Mouse (Mus musculus) CH12.LX (cell line): ENCODE results near the gene Nav3. TPM values are rescaled to one million over a fixed set of nuclear protein-coding genes. Genes with fewer than 3 reads are reported as not detected.

Experiments
- DNase-seq: peaks from one replicate; pipeline ENCODE4 v3.0.0-alpha.2; 2013; ENCODE audit errors: extremely low read depth
- H3K27ac ChIP-seq: 2 replicates; pipeline ENCODE4 v1.5.1; 2012; ENCODE audit warnings: low read depth, mild to moderate bottlenecking, control low read depth, moderate library complexity; ENCODE audit not compliant: insufficient read depth
- H3K27me3 ChIP-seq: replicated peaks from 2 replicates; pipeline ENCODE3; 2012; ENCODE audit warnings: inconsistent platforms
- H3K36me3 ChIP-seq, 2 experiments: replicated peaks in 1 of 2; 2 replicates each; pipeline versions ENCODE3 to v1.6.1; 2012; ENCODE audit warnings: inconsistent platforms in 1 of 2, low read length in 1 of 2, mild to moderate bottlenecking in 1 of 2, mixed read lengths in 1 of 2, moderate library complexity in 1 of 2; ENCODE audit not compliant: control insufficient read depth in 1 of 2, insufficient read depth in 1 of 2
- H3K4me1 ChIP-seq, 2 experiments: 2 replicates each; pipeline ENCODE4 v1.6.1; 2012; ENCODE audit warnings: inconsistent platforms in 1 of 2, moderate library complexity in 1 of 2; ENCODE audit not compliant: insufficient read depth in 2 of 2, control insufficient read depth in 1 of 2
- H3K4me2 ChIP-seq: 2 replicates; pipeline ENCODE4 v1.6.1; 2012; ENCODE audit warnings: low read depth, mild to moderate bottlenecking, control low read depth; ENCODE audit not compliant: poor library complexity, insufficient read depth, severe bottlenecking
- H3K4me3 ChIP-seq, 3 experiments: fragments of 150-350 bp in 1 of 3; sonication (generic) in 1 of 3; replicated peaks in 1 of 3; 2 replicates each; pipeline versions ENCODE3 to v1.5.1; 2011 to 2012; ENCODE audit warnings: low read depth in 2 of 3, low read length in 2 of 3, mild to moderate bottlenecking in 2 of 3, moderate library complexity in 2 of 3, control low read depth in 1 of 3, improper control_type of control experiment in 1 of 3, inconsistent platforms in 1 of 3, mixed read lengths in 1 of 3; ENCODE audit not compliant: poor library complexity in 1 of 3
- H3K79me2 ChIP-seq: replicated peaks from 2 replicates; pipeline ENCODE4 v1.6.1; 2012; ENCODE audit warnings: mild to moderate bottlenecking, moderate library complexity; ENCODE audit not compliant: control insufficient read depth, poor library complexity, insufficient read depth, severe bottlenecking; ENCODE audit errors: extremely low read depth
- H3K9ac ChIP-seq: 2 replicates; pipeline ENCODE4 v1.6.1; 2012; ENCODE audit warnings: low read depth, mild to moderate bottlenecking, control low read depth, moderate library complexity; ENCODE audit not compliant: insufficient read depth
- H3K9me3 ChIP-seq: replicated peaks from 2 replicates; pipeline ENCODE3; 2012; ENCODE audit warnings: low read length, inconsistent platforms, mixed read lengths
- CHD1 ChIP-seq: IDR thresholded peaks from 2 replicates; pipeline ENCODE4 v1.6.1; 2012; ENCODE audit warnings: low read depth, low read length, improper control_type of control experiment, inconsistent platforms
- CHD2 ChIP-seq: IDR thresholded peaks from 2 replicates; pipeline ENCODE4 v1.6.1; 2011; ENCODE audit warnings: low read length, improper control_type of control experiment
- CTCF ChIP-seq, 2 experiments: IDR thresholded peaks in 1 of 2; conservative IDR thresholded peaks in 1 of 2; 2 replicates each; pipeline ENCODE4 v1.5.1; 2011 to 2012; ENCODE audit warnings: low read depth in 2 of 2, low read length in 2 of 2, improper control_type of control experiment in 1 of 2, inconsistent platforms in 1 of 2, mild to moderate bottlenecking in 1 of 2, moderate library complexity in 1 of 2
- E2F4 ChIP-seq: IDR thresholded peaks from 2 replicates; pipeline ENCODE4 v1.6.1; 2011; ENCODE audit warnings: low read depth, low read length, improper control_type of control experiment; ENCODE audit not compliant: insufficient replicate concordance
- ELF1 ChIP-seq: IDR thresholded peaks from 2 replicates; pipeline ENCODE4 v1.6.1; 2014; ENCODE audit warnings: low read depth, mild to moderate bottlenecking, inconsistent platforms, low read length, improper control_type of control experiment
- EP300 ChIP-seq: IDR thresholded peaks from 2 replicates; pipeline ENCODE4 v1.6.1; 2011; ENCODE audit warnings: low read length, improper control_type of control experiment
- ETS1 ChIP-seq: conservative IDR thresholded peaks from 2 replicates; pipeline ENCODE4 v1.6.1; 2012; ENCODE audit warnings: low read depth, mild to moderate bottlenecking, inconsistent platforms, low read length, improper control_type of control experiment, moderate library complexity
- GABPA ChIP-seq: IDR thresholded peaks from 2 replicates; pipeline ENCODE4 v1.6.1; 2012; ENCODE audit warnings: low read depth, low read length, improper control_type of control experiment, inconsistent platforms; ENCODE audit not compliant: insufficient replicate concordance
- HCFC1 ChIP-seq: IDR thresholded peaks from 2 replicates; pipeline ENCODE4 v1.6.1; 2012; ENCODE audit warnings: low read depth, mild to moderate bottlenecking, inconsistent platforms, low read length, improper control_type of control experiment
- JUN ChIP-seq: IDR thresholded peaks from 2 replicates; pipeline ENCODE4 v1.6.1; 2011; ENCODE audit warnings: low read depth, mild to moderate bottlenecking, low read length, improper control_type of control experiment, moderate library complexity; ENCODE audit not compliant: insufficient read depth
- JUND ChIP-seq: conservative IDR thresholded peaks from 2 replicates; pipeline ENCODE4 v1.6.1; 2011; ENCODE audit warnings: low read depth, low read length, improper control_type of control experiment
- KAT2A ChIP-seq: IDR thresholded peaks from 2 replicates; pipeline ENCODE4 v1.6.1; 2012; ENCODE audit warnings: low read length, improper control_type of control experiment, inconsistent platforms; ENCODE audit not compliant: insufficient replicate concordance
- MAX ChIP-seq: IDR thresholded peaks from 2 replicates; pipeline ENCODE4 v1.6.1; 2011; ENCODE audit warnings: low read length, improper control_type of control experiment
- MEF2A ChIP-seq: IDR thresholded peaks from 2 replicates; pipeline ENCODE4 v1.6.1; 2014; ENCODE audit warnings: low read depth, mild to moderate bottlenecking, inconsistent platforms, low read length, improper control_type of control experiment, borderline replicate concordance
- MXI1 ChIP-seq: IDR thresholded peaks from 2 replicates; pipeline ENCODE4 v1.6.1; 2011; ENCODE audit warnings: mild to moderate bottlenecking, low read depth, low read length, improper control_type of control experiment
- MYC ChIP-seq: IDR thresholded peaks from 2 replicates; pipeline ENCODE4 v1.6.1; 2011; ENCODE audit warnings: low read depth, mild to moderate bottlenecking, improper control_type of control experiment, low read length
- NRF1 ChIP-seq: IDR thresholded peaks from 2 replicates; pipeline ENCODE4 v1.6.1; 2014; ENCODE audit warnings: low read depth, mild to moderate bottlenecking, inconsistent platforms, low read length, improper control_type of control experiment, moderate library complexity
- POLR2A ChIP-seq: IDR thresholded peaks from 2 replicates; pipeline ENCODE4 v1.6.1; 2011; ENCODE audit warnings: low read depth, mild to moderate bottlenecking, improper control_type of control experiment, low read length
- POLR2AphosphoS2 ChIP-seq: IDR thresholded peaks from 2 replicates; pipeline ENCODE4 v1.6.1; 2011; ENCODE audit warnings: low read depth, low read length, improper control_type of control experiment
- RAD21 ChIP-seq: IDR thresholded peaks from 2 replicates; pipeline ENCODE4 v1.6.1; 2011; ENCODE audit warnings: low read depth, mild to moderate bottlenecking, low read length, improper control_type of control experiment, moderate library complexity
- RCOR1 ChIP-seq: conservative IDR thresholded peaks from 2 replicates; pipeline ENCODE4 v1.6.1; 2012; ENCODE audit warnings: low read depth, mild to moderate bottlenecking, inconsistent platforms, low read length, improper control_type of control experiment
- SIN3A ChIP-seq: IDR thresholded peaks from 2 replicates; pipeline ENCODE4 v1.6.1; 2012; ENCODE audit warnings: low read length, improper control_type of control experiment, inconsistent platforms
- TBP ChIP-seq: conservative IDR thresholded peaks from 2 replicates; pipeline ENCODE4 v1.6.1; 2011; ENCODE audit warnings: low read depth, low read length, improper control_type of control experiment
- TCF12 ChIP-seq: IDR thresholded peaks from 2 replicates; pipeline ENCODE4 v1.6.1; 2014; ENCODE audit warnings: low read depth, mild to moderate bottlenecking, inconsistent platforms, low read length, improper control_type of control experiment
- UBTF ChIP-seq: IDR thresholded peaks from 2 replicates; pipeline ENCODE4 v1.6.1; 2012; ENCODE audit warnings: low read depth, mild to moderate bottlenecking, inconsistent platforms, low read length, improper control_type of control experiment, moderate library complexity
- USF2 ChIP-seq: conservative IDR thresholded peaks from 2 replicates; pipeline ENCODE4 v1.6.1; 2011; ENCODE audit warnings: low read depth, low read length, improper control_type of control experiment
- ZC3H11A ChIP-seq: IDR thresholded peaks from 2 replicates; pipeline ENCODE4 v1.6.1; 2012; ENCODE audit warnings: low read depth, mild to moderate bottlenecking, inconsistent platforms, low read length, improper control_type of control experiment
- ZKSCAN1 ChIP-seq: IDR thresholded peaks from 2 replicates; pipeline ENCODE4 v1.6.1; 2012; ENCODE audit warnings: low read depth, inconsistent platforms, low read length, improper control_type of control experiment, borderline replicate concordance
- ZMIZ1 ChIP-seq: IDR thresholded peaks from 2 replicates; pipeline ENCODE4 v1.6.1; 2012; ENCODE audit warnings: low read depth, mild to moderate bottlenecking, inconsistent platforms, low read length, improper control_type of control experiment
- dilution Hi-C: fragments of 300-500 bp; cut with MboI; formaldehyde crosslinking; loops from 2 replicates; pipeline ENCODE4 v1.14.3; 2020; ENCODE audit warnings: low sequenced_read_pairs; ENCODE audit not compliant: extremely low pct_unique_long_range_greater_than_20kb, extremely low pct_ligation_motif_present
- in situ Hi-C: fragments of 300-500 bp; cut with MboI; formaldehyde crosslinking; loops from 3 replicates; pipeline ENCODE4 v1.14.3; 2019; ENCODE audit warnings: low sequenced_read_pairs, low pct_ligation_motif_present, low pct_unique_long_range_greater_than_20kb, mixed read lengths
- polyA plus RNA-seq: library from polyadenylated mRNA; unstranded; fragments of >175 nt; gene quantifications from 2 replicates; pipeline ENCODE4 v1.2.1, GENCODE M21; 2012; ENCODE audit warnings: low read depth; ENCODE audit not compliant: insufficient read length
- total RNA-seq, 2 experiments: library from RNA; depleted of rRNA; stranded (reverse); fragments of 300-350 nt in 1 of 2; fragments of >200 nt in 1 of 2; gene quantifications; 2 replicates each; pipeline ENCODE4 v1.2.3; 2012 to 2014

Gene Nav3
- total and polyA plus RNA-seq, 3 experiments = 0.03 TPM; not detected in 2

DNA sequence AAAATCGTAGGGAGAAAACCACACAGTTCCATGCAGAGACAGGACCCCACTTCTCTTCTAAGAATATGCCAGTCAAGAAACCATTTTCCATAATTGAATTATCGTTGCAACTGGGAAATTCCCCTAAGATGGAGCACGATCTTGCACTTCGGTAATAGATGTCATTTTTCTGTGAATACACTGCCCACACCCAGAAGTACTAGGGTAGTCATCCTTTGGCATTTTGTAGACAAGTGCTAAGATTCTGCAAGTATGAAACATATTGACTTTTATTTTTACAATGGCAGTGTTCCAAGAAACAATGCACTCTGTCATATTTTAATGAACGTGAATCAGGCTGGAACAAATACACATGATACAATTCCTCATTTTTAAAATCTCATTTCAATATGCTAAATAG, 34.5 kb downstream of the Nav3 start:
- dilution Hi-C loops = no loop called here
- TF ChIP-seq RAD21 (no peak), ZKSCAN1 (no peak), E2F4 (no peak), TBP (no peak), JUN (no peak), MXI1 (no peak), RCOR1 (no peak), SIN3A (no peak), UBTF (no peak), GABPA (no peak), MYC (no peak), ELF1 (no peak), TCF12 (no peak), POLR2AphosphoS2 (no peak), ETS1 (no peak), CHD2 (no peak), ZC3H11A (no peak), NRF1 (no peak), POLR2A (no peak), KAT2A (no peak)
- H3K9me3 ChIP-seq = peaks cover 49% of the 10 kb centered on the region
- H3K27ac ChIP-seq = no peak overlapping the region
- no peak overlapping the region for H3K9ac ChIP-seq
- in situ Hi-C loops = no loop called here
- H3K4me2 ChIP-seq = no peak overlapping the region
- no peaks in the 10 kb centered on the region for H3K27me3 ChIP-seq
- DNase-seq = no peak
- H3K36me3 ChIP-seq = no peaks in the 10 kb centered on the region
- no peak overlapping the region for H3K4me3 ChIP-seq
- no peaks in the 10 kb centered on the region for H3K4me1 ChIP-seq
- no peaks in the 10 kb centered on the region for H3K79me2 ChIP-seq

GRCm38 (mm10) chr10:110417003-110417402, 39.0 kb downstream of the Nav3 start:
- Histone ChIP-seq H3K4me1 (no peaks in the 10 kb centered on the region), H3K9me3 (peaks cover 55% of the 10 kb centered on the region), H3K4me2 (no peak overlapping the region), H3K79me2 (no peaks in the 10 kb centered on the region), H3K36me3 (no peaks in the 10 kb centered on the region), H3K4me3 (no peak overlapping the region), H3K9ac (no peak overlapping the region), H3K27ac (no peak overlapping the region), H3K27me3 (no peaks in the 10 kb centered on the region)
- dilution Hi-C loops = no loop called here
- TF ChIP-seq NRF1 (no peak), MAX (no peak), EP300 (no peak), JUND (no peak), ZMIZ1 (no peak), CHD2 (no peak), USF2 (no peak), CHD1 (no peak), CTCF (conservative IDR thresholded peaks at IDR 0.05 in 1 of 2, IDR thresholded peaks at IDR 0.05 in 1 of 2; ENCODE audit: low read depth in 2 of 2, low read length in 2 of 2) (no peak), ZC3H11A (no peak), ELF1 (no peak), UBTF (no peak), POLR2AphosphoS2 (no peak), RAD21 (no peak), MEF2A (no peak), ZKSCAN1 (no peak), HCFC1 (no peak), ETS1 (no peak), GABPA (no peak)
- in situ Hi-C loops = no loop called here
- DNase-seq = no peak
